Mouse (Mus musculus) erythroblast, embryonic 14.5 days (primary cell): ENCODE measurements around the gene Rwdd3. TPM values are rescaled to one million over a fixed set of nuclear protein-coding genes. Genes with fewer than 3 reads are reported as not detected.

Source experiments
- H3K27me3 ChIP-seq: 2 replicates; pipeline ENCODE4 v1.6.1; 2012; ENCODE audit warnings: inconsistent platforms; ENCODE audit not compliant: control insufficient read depth
- H3K36me3 ChIP-seq: 2 replicates; pipeline ENCODE4 v1.6.1; 2012; ENCODE audit warnings: mild to moderate bottlenecking, inconsistent platforms; ENCODE audit not compliant: control insufficient read depth
- H3K4me1 ChIP-seq: 2 replicates; pipeline ENCODE4 v1.6.1; 2012; ENCODE audit warnings: inconsistent platforms; ENCODE audit not compliant: control insufficient read depth
- H3K4me3 ChIP-seq: replicated peaks from 2 replicates; pipeline ENCODE3; 2012; ENCODE audit warnings: moderate library complexity, mild to moderate bottlenecking, inconsistent platforms
- H3K9me3 ChIP-seq: 2 replicates; pipeline ENCODE4 v1.6.1; 2012; ENCODE audit warnings: low read length, inconsistent platforms, mixed read lengths; ENCODE audit not compliant: control insufficient read depth
- GATA1 ChIP-seq: IDR thresholded peaks from 2 replicates; pipeline ENCODE4 v1.6.1; 2012; ENCODE audit warnings: low read length, inconsistent platforms, mixed read lengths
- TAL1 ChIP-seq: IDR thresholded peaks from 3 replicates; pipeline ENCODE4 v1.6.1; 2012; ENCODE audit warnings: low read length, inconsistent platforms, mixed read lengths
- polyA plus RNA-seq: library from polyadenylated mRNA; stranded (reverse); fragments of >175 nt; gene quantifications from 2 replicates; pipeline ENCODE4 v1.2.3, GENCODE M21; 2012

Rwdd3 gene
- 0.04 TPM in 1 of 2 replicates, not detected in the other for polyA plus RNA-seq

GRCm38 (mm10) chr3:121171243-121171871 is at the start of gene Rwdd3:
Gene Rwdd3, minus strand, starts transcription at chr3:121171695.
- no peaks in the 10 kb centered on the region for H3K27me3 ChIP-seq
- H3K36me3 ChIP-seq, result peaks cover 4% of the 10 kb centered on the region; the same call in 1 of the 2 replicates
- H3K4me3 ChIP-seq, result peak within 1 kb of the TSS; percentile 80
- peaks cover 44% of the 10 kb centered on the region for H3K4me1 ChIP-seq
- no peak for TF ChIP-seq TAL1
- H3K9me3 ChIP-seq, result peaks cover 5% of the 10 kb centered on the region

- H3K27me3 ChIP-seq, result no peaks in the 10 kb centered on the region
- H3K4me1 ChIP-seq, result peaks cover 16% of the 10 kb centered on the region
- no peaks in the 10 kb centered on the region for H3K9me3 ChIP-seq
- no peak overlapping the region for H3K4me3 ChIP-seq
- TF ChIP-seq TAL1 (no peak), GATA1 (no peak)
- peaks cover 95% of the 10 kb centered on the region for H3K36me3 ChIP-seq
Observed at GRCm38 (mm10) chr3:121217011-121217410, 45.5 kb upstream of the Rwdd3 start.

DNA sequence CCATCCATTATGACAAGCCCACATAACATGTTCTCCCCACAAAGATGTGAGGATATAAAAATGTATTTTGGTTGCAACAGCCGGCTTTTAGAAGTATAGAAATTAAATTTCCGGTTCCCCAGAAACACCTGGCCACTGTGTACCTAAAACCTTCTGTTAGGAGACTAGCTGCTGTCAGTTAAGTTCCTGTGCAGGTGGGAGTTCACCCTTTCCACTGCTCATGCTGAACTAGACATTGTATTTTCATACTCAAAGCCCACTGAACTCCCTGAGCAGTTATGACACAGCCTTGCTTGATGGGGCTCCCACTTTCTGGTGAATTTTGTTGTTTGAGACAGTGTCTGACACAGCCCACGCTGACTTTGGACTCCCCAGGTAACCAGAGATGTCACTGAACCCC is 42.0 kb upstream of the Rwdd3 start:
- no peak for TF ChIP-seq GATA1
- TF ChIP-seq TAL1, result no peak
- H3K36me3 ChIP-seq, result peaks cover 96% of the 10 kb centered on the region
- H3K27me3 ChIP-seq, result no peaks in the 10 kb centered on the region
- no peak overlapping the region for H3K4me3 ChIP-seq
- H3K4me1 ChIP-seq, result no peaks in the 10 kb centered on the region
- H3K9me3 ChIP-seq, result no peaks in the 10 kb centered on the region

- no peak for TF ChIP-seq TAL1
- no peak for TF ChIP-seq GATA1
- Histone ChIP-seq H3K27me3 (no peaks in the 10 kb centered on the region), H3K4me1 (no peaks in the 10 kb centered on the region), H3K9me3 (no peaks in the 10 kb centered on the region), H3K36me3 (peaks cover 96% of the 10 kb centered on the region), H3K4me3 (no peak overlapping the region)
Observed at GRCm38 (mm10) chr3:121212156-121212555, 40.7 kb upstream of the Rwdd3 start.

GRCm38 (mm10) chr3:121208994-121209393 is 37.5 kb upstream of the Rwdd3 start:
- TF ChIP-seq TAL1 (no peak), GATA1 (no peak)
- peaks cover 4% of the 10 kb centered on the region for H3K4me1 ChIP-seq
- no peak overlapping the region for H3K4me3 ChIP-seq
- peaks cover 96% of the 10 kb centered on the region for H3K36me3 ChIP-seq
- H3K27me3 ChIP-seq, result no peaks in the 10 kb centered on the region
- H3K9me3 ChIP-seq, result no peaks in the 10 kb centered on the region

DNA sequence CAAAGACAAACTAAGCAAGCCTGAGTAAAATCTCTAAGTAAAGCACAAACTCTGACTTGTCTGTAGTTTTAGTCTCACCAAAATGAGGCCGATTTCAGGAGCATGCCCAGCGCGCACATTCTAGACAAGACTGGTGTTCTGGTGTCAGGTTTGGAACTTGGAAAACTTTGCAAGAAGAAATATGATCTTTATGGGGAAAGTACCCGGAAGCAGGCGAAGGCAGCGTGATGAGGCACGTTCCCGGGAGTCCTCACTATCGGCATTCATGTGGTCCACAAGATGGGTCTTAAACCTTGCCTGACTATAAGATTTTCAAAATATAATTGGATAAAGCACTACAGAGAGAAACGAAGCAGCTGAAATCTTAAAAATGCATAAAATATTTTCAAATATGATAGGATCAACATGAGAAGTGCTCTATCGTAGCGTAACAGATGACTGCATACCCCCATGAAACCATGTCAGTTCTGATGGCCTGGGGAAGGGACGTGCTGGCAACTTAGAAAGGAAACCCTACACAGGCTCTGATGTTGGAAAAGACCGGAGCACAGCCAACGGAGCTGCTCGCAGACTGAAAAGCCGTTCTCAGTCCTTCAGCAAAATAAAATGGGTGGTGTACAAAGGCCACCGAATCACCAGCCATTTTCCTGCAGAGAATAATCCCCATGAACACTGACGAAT is 34.8 kb upstream of the Rwdd3 start:
- Histone ChIP-seq H3K9me3 (no peaks in the 10 kb centered on the region), H3K36me3 (peaks cover 90% of the 10 kb centered on the region), H3K27me3 (no peaks in the 10 kb centered on the region), H3K4me1 (peaks cover 29% of the 10 kb centered on the region), H3K4me3 (no peak overlapping the region)
- no peak for TF ChIP-seq TAL1
- TF ChIP-seq GATA1, result no peak

- no peaks in the 10 kb centered on the region for H3K27me3 ChIP-seq
- H3K4me3 ChIP-seq, result no peak overlapping the region
- no peak for TF ChIP-seq TAL1
- no peak for TF ChIP-seq GATA1
- peaks cover 54% of the 10 kb centered on the region for H3K4me1 ChIP-seq
- no peaks in the 10 kb centered on the region for H3K9me3 ChIP-seq
- peaks cover 58% of the 10 kb centered on the region for H3K36me3 ChIP-seq
Observed at GRCm38 (mm10) chr3:121202638-121203037, 31.1 kb upstream of the Rwdd3 start.

DNA sequence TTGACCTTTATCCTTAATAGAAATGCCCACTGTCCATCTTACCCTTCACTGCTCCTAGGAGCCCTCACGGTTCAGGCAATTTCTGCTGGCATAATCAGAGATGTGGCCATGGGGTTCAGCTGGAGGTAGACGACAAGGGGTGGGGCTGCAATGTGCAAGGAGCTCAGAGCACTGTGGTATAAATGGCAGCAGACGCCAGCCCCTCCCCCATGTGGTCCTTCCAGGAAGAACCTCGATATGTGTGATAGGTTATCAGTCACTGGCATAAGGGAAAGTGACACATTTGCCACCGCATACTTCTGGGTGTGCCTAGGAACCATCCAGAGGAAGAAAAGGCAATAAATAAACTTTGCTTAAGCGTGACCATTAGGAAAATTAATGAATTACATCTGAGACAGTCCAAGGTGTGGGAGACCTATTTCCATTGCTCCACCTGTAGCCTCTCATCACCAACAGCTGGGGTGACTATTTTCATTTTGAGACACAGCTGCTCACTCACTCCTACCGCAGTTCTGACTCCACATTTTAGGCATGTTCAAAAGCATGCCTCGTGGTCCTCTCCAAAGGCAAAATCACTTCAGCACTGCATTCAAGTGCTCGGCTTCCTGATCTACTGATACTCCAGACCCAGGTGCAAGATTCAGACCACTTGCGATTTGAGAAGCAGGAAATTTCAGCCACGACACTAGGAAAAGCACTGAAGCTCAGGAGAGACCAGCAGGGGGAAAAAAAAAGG is 29.7 kb upstream of the Rwdd3 start:
- Histone ChIP-seq H3K36me3 (peaks cover 43% of the 10 kb centered on the region), H3K4me1 (peaks cover 54% of the 10 kb centered on the region), H3K4me3 (peak overlapping the region; percentile 57), H3K27me3 (no peaks in the 10 kb centered on the region), H3K9me3 (no peaks in the 10 kb centered on the region)
- TF ChIP-seq TAL1 (peak; percentile 69), GATA1 (peak; percentile 84)

DNA sequence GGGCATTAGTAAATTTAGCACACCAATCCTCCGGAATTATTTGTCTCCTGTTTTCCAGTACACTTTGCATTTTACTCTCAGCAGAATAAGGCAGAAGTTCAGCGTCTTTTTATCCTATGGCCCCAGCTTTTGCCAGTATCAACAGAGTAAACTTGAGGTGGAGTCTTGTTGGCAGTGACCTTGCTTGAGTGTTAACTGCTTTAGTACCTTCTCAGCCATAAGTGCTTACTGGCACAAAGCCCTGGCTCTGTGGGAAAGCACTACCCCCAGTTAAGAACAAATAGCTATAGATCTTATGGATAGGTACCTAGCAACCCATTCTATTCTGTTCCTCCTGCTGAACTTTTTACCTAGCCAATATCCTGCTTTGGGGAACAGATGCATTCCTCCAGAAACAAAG is 17.7 kb upstream of the Rwdd3 start:
- Histone ChIP-seq H3K4me1 (peaks cover 8% of the 10 kb centered on the region), H3K4me3 (no peak overlapping the region), H3K9me3 (no peaks in the 10 kb centered on the region), H3K36me3 (no peaks in the 10 kb centered on the region), H3K27me3 (peaks cover 11% of the 10 kb centered on the region)
- TF ChIP-seq TAL1 (no peak), GATA1 (no peak)
